Mouse (Mus musculus) retina, embryonic 14.5 days (tissue): ENCODE data around the gene Anapc5.

ENCODE experiments used
- DNase-seq: peaks from one replicate; pipeline ENCODE4 v3.0.0-alpha.2; 2015; ENCODE audit warnings: low spot score

The Anapc5 gene

DNA sequence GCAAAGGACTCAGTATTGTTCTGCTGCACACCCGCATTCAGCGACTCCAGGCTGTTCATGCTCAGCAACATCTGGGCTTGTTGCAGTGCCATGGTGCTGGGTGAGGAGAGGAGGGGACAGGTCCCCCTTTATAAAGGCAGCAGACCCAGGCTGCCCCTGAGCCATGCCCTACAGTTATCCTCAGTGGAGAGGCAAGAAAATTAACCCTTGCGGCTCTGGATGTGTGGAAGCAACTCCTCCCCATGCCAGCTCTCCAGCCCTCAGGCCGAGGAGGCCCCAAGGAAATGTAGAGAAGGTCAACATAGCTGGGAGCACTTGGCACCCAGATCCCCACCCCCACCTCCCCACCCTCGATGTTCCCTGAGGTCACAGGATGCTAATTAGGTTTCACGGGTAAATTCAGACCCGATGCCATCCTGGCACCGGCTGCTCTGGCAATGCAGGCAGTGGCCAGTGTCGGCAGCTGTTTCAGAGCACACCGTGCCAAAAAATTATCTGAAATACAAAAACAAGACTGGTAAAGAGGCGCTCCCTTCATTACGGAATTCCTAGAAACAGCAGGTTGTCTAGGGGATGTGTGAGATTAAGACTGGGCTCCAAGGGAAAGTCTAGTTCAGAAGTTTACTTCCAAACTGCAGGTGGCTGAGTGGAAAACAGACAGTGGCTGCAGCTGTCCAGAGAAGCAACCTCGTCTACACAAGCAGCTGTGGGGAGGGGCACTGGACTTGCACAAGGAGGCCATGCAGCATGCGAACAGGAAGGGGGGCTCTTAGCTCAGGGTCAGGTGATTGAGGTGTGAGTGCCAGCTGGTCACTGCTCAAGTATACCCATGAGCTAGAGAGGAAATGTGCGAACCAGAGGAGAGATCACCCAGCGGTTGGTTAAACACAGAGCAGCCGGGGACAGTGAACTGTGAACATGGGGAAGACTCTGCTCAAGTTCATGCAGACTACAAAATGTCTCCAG is 21.5 kb downstream of the Anapc5 start:
- no peak for DNase-seq

DNA sequence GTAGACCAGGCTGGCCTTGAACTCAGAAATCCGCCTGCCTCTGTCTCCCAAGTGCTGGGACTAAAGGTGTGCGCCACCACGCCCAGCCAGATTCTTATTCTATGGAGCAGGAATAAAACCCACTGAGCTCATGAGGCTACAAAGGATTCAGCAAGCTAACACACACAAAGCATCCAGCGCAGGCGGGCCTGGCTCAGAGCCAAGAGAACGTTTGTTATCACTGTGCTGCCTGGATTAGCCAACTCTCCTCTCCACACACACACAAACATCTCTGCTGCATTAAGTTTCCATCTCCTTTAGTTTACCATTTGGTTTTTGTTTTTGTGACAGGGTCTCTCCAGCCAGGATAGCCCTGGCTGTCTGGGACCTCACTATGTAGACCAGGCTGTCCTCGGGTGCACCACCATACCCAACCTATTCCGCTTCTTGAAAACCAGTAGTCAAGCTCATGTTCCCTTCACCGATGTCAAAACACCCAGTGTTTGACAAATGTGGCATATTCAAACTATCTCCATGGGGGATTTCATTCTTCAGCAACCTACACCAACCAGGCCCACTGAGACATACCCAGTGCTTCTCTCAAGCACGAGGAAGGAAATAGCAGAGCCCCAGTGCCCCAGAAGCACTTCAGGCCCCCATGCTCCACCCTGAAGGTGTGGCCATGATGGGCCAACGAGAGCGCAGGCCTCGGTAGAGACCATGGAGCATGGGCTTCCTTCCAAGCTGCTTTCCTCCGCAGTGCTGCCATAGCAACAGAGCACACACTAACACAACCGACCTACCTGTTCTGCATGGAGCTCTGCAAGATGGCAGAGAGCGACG is 22.4 kb downstream of the Anapc5 start:
- DNase-seq, result no peak

DNA sequence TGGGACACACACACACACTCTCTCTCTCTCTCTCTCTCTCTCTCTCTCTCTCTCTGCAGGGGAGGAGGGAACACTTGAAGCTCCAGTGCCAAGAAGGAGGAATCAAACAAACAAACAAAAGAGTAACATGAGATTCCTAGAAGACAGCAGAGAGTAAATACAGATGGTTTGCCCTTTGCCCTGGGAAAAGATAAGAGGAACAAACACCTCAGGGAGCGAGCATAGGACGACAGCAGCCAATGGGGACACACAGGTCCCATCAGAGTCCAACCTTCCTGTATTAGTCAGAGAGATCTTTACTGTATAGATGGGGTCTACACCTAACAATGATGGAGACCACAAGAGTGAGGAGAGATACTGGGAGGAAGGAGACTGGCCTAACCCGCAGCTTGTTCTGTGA is 23.3 kb downstream of the Anapc5 start:
- no peak for DNase-seq

DNA sequence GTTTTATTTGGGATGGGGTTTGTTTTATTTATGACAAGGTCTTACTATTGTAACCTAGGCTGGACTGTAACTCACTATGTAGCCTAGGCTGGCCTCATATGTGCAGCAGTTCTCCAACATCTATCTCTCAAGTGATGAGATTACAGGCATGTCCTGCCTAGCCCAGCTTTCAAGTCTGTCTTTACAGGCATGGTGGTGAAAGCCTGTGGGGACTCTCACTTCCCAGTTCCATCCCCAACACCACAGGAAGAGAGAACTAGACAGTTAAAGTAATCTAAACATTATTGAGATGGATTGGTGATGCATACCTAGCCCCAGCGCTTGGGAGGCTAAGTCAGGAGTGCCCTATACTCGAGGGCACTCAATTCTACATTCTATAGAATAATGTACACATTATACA is 32.4 kb downstream of the Anapc5 start:
- no peak for DNase-seq

DNA sequence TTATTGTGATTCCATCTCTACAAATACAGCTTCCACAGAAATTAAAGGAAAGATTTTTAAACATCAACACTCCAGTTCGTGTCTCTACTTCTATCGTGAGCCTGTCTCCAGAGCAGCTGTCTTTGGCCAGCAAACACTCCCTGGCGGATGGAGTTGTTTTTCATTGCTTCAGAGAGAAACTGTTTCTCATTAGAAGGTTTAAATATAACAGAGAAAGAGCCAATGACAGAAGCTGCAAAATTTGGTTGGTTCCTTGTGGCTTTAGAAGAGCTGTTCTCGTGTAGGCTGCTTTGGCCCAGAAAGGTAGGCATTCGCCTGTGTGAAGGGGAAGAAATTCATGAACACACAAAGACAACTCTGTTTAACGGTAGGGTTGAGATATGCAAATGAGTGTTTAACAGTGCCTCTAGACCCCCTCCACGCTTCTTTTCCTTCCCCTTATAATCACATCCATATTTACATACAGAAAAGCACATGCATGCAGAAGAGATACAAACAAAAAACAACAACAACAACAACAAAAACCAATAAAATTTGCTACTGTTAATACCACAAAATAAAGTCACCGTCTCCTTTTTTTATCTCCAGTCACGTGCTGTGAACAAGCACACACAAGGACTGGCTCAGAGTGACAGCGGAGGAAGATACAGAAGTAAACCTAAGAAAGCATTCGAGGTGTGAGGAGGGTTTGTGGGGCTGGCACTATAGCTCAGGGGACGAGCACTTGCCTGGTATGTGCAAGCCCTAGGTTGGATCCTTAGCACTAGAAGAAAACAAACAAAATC is 34.9 kb downstream of the Anapc5 start:
- DNase-seq, result no peak

DNA sequence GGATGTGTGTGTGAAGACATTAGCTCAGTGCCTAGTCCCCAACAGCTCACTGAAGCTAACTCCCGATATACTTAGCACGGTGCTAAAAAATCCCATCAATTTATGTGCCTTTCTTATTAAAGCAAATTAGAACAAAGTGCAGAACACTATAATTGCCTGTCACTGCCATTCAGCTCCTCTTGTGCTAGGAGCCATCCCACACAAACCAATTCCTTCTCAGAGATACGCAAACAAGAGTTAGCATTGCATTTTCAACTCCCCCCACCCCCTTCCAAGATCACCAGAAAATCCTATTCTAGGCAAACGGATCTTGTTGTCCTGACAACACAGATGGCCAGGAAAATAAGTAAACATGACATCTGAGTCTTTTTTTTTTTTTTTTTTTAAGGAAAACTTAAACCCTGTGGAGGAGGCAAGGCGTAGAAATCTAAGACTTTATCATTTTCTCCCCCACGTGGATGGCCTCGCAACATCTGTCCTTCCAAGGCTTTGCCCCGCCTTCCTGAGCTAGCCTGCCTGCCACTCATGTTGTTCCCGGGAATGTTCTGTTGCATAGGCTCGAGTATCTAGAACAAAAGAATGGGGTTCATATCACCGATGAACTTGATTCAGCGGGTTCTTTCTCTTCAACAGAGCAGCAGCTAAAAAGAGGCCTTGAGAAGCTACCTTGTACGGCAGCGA is 37.3 kb downstream of the Anapc5 start:
- DNase-seq, result no peak

DNA sequence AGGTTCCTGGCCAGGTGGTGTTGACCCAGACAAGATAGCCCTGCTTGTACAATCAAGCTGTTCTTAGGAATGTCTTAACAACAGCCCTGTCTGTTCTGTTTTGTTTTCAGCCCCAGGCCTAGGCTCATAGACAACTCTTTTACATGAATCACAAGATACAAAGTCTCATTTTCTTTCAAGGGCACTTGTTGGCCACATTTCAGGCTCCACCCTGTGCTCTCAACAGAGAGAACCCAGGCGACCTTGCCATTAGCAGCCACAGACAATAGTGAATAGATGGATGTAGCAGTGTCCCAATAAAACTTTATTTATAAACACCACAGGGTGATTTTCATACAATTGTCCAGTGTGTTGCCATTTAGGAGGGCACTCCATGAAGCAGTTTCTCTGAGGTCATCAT is 39.1 kb downstream of the Anapc5 start:
- no peak for DNase-seq

DNA sequence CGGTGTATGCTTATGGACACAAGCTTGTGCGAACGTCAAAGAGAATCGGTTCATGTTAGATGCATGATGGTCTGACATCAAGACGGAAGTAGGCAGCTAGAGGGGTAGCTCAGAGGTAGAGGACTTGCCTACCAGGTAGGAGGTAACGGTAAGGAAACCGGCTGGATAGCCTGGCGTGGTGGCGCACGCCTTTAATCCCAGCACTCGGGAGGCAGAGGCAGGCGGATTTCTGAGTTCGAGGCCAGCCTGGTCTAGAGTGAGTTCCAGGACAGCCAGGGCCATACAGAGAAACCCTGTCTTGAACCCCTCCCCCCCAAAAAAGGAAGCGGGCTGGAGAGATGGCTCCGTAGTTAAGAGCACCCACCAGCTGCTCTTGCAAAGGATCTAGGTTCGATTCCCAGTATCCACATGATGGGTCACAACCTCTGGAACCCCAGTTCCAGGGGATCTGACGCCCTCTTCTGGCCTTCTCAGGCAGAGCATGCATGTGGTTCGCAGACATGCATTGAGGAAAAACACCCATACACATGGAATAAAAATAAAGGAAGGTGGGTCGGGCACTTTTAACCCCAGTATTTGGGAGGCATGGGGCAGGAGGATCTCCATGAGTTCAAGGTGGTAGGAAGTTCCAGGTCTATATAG is 40.2 kb downstream of the Anapc5 start:
- no peak for DNase-seq

DNA sequence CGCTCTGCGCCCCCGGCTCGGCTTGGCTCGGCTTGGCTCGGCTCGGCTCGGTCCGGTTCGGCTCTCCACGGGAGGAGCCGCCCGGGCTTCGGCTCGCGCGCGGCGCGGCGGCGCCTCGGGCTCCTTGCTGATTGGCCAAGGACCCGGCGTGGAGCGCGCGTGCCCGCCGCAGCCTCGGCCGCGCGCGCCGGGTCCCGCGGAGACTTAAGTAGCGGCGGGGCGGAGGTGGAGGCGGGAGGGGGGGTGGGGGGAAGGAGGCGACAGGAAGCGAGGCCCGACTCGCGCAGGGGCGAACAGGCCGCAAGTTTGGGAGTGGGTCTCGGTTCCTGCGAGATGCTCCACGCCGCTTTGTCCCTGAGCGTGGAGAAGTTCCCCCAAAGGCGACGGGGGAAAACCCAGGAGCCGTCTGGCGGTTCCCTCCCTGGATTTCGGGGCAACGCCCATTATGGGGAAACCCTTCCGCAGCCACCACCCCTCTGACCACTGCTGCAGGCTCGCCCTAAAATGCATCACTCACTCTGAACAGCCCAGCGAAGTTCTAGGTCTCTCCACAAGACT is 41.8 kb downstream of the Anapc5 start, which contains the start of gene Camkk2:
Camkk2 (minus strand) TSS at position 133 of the 558 bp plus-strand sequence.
- peak; percentile 84 for DNase-seq

DNA sequence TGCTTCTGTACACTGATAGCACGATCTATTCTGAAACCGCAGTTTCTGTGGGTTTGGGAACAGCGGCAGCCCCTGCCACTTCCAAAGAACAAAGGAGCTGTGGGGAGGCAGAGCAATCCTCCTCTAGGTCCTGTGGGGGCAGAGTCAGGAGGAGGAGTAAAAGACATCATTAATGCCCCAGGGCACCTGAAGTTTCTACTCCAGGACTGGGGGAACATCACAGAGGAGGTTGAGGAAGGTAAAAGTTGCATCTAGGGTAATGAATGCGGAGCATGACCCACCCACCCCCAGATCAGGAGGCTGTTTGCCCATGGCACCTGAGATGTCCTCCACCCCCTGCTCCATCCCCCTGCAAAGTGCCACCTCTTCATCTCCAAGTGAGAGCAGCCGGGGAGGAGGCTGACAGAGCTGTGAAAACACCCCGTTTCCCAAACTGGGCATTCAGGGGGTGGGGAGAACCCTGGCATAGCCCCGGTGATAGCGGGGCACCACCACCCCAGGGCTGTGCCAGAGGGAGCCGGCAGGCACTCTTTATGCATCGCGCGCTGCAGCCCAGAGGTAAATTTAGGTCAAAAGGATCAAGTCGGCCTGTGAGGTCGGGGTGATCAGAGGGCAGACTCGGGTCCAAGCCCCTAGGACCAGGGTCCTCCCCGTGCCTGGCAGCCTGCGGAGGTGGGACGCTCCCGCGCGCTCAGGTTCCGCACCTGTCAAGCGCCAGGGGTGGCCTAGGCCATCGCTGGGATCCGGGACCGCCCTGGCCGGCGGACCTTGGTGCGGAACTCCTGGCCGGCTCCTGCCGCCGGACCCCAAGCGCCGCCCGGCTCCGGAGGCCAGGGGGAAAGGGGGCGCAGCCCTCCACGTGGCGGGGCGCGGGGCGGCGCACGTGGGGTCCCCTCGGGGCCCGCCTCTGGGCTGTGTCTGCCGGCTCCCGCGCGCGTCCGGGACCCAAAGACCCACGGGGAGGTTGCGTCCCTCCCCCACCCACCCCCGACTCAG is 42.6 kb downstream of the Anapc5 start:
- DNase-seq, result peak; percentile 46

DNA sequence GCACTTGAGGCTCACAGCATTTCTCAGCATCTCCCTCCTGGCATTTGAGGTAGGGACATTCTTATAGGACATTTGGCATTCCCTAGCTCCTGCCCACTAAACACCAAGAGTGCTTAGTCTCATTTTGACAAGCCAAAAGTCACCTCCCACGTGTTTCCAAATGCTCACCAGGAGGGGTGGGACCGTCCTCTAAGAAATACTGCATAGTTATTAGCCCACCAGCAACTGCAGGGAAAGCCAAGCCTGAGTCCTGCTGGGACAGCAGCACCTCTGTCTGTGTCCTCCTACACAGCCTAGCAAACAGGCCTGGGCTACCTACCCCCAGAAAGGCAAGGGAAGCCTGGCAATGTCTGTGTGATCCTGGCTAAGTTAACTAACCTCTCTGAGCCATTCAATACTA is 43.8 kb downstream of the Anapc5 start:
- DNase-seq, result no peak

DNA sequence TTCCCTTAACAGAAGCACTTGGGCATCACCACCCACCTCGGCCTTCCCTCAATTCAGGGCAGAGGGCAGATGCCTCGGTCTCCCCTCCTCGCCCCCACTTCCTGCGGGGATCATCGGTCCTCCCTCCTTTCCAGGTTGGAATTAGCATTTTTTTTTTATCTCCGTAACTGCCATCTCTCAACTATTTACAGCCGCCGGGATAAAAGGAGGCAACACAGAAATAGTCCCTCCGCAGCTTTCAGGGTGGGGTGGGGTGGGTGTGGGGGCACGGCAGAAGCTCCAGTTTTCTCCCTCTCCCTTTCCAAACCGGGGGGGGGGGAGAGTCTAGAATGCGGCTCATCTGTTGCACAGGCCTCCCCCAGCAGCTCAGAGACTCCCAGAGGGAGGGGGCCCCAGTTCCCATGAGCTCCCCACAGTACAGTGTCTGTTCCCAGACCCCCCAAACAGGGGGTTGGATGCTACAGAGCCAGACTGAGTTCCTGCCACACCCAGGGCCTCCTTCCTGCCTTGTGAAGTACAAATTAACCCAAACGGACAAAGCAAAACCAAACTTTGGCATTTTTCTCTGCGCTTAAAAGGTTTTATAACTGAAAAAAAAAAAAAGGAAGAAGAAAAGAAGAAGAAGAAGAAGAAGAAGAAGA is 45.4 kb downstream of the Anapc5 start:
- no peak for DNase-seq

DNA sequence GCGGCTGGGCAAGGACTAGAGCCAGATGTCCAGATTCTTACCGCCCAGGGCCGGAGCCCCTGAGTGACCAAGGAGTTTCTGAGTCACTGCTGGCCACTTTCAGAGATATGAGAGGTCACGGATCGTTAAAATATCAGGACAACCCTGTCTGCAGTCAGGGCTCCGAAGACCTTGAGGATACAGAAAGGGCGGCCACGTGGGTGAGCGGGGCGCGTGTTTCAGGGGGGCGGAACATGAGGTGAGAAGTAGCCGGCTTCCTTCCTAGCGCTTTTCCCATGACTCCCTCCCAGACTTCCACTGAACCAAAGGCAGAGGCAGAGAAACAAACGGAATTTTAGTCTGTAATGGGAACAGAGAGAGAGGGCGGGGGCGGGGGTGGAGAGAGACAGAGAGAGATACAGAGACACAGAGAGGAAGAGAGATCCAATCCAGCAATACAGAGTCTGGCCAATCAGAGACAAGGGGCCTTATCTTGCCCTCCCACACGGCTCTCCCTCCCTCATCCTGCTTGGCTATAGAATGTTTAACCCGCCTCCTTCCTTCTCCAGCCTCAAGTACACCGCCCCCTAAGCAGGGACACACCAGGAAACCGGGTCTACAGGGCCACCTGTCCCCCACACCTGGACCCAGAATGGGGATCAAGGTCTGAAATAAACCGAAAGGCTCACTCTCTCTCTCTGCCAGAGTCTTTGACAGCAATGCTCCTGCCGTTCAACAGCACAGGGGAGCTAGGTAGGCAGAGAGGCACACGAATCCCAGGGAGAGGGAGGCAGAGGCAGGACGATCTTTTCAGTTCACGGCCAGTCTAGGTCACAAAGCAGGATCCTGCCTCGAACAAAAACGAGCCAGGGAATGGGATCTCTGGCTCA is 46.2 kb downstream of the Anapc5 start:
- DNase-seq, result no peak

DNA sequence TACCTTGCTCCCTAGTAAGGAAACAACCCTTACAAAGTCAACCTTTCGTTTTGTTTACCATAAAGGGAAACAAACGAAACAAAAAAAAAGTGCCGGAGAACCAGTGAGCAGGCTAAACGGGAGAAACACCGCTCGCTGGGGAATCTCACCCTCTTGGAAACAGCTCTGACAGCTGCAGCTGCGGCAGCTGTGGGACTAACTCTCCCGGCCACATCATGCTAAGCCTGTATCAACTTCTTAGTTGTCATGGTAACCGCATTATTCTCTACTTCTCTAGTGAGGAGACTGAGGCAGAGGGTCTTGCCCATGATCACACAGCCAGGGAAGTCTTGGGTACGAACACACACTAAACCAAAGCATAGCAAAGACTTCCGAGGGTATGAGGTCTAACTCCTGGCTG is 47.4 kb downstream of the Anapc5 start:
- DNase-seq, result no peak

DNA sequence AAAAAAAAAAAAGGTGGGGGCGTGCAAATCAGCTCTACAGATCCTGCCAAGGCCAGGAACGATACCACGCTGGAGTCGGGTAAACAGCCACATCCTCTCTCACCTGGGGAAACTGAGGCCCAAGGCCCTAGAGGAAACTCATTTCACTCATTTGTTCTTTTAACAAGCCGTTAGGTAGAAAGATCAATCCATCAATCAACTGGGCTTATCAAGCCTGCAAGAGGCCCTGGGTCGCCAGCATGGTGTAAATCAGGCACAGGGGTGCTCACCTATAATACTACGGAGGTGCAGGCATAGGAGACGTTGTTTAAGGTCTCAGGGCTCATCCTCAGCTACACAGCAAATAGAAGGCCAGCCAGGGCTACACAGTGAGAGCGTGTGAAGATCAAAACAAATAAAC is 49.7 kb downstream of the Anapc5 start:
- no peak for DNase-seq

DNA sequence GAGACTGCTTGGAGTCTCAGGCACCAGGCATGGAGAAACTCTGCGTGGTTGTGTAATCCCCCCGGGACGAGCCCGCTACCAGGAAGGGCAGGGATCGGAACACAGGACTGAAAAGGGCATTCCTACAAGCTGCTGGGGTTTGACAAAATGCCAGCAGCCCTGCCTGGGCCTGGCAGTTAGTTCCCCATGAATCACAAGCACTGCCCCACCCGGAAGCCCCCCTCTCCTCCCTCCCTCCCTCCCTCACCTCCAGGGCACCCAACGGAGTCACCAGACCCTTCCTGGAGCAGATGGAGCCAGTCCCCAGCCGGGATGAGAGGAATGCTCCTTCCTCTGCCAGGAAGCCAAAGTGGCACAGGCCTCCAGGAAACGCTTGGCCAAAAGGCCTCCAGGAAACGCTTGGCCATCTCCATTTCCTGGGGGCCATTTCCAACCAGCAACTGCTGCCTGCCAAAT is 50.3 kb downstream of the Anapc5 start:
- DNase-seq, result no peak

DNA sequence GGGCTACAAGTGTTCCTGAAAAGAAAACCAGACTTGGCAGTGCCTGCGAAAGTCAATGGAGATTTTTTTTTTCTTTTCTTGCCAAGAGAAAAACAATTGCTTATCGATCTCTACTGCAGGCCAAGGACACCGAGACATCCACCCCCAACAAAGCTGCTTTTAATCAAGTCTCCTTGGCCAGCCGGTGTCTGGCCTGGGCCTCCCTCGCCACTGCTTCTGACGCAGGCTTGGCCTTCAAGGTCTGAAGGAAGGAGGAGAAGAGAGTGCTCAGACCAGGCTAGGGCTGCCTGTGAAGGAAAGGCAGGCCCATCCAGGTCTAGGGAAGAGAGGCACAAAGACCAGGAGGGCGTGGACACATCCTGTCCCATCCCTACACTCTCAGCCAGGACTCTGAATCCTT is 50.8 kb downstream of the Anapc5 start:
- DNase-seq, result no peak

DNA sequence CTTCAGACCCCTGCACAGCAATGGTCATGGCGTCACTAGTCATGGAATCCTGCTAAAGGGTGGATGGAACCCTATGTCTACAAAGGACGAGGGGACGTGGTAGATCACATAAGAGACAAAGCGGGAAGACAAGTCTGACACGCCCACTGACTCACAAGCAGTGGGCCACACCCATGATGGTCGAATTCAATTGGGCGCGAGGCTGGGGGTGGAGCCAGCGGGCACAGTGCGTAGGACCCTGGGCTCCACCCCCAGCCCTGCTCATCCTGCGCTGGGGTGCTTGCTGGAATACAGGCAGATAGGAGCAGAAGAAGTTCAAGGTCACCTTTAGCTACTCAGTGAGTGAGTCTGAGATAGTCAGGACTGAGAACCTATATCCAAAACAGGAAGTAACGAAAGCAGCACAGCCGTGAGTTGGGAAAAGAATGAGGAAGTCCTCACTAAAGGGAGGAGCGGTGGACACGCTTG is 52.0 kb downstream of the Anapc5 start:
- no peak for DNase-seq
